Mouse (Mus musculus): ENCODE data around the gene Pxn.

DNA sequence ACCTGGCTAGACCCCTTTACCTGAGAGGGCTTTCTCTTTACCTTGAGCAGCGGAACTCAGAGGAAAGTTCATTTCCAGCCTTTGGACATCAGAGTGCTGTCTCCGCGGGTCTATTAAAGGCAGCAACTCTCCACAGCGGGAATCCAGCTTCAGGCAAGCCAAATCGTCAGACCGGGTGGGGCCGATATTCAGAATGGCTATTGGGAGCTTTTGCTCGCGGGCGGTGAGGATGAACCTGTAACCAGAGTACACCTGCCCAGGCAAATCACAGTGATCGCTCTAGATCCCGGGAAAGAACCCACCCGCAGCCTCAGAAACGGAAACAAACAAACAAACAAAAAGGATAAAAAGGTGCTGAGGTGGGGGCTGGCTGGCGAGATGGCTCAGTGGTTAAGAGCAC, 26.9 kb upstream of the Pxn start:
- TF ChIP-seq CTCF (IDR thresholded peaks at IDR 0.05; ENCODE audit: low read depth, low read length) (no peak), POLR2A (IDR thresholded peaks at IDR 0.05; ENCODE audit: insufficient read depth, low read length) (no peak)
